Mouse (Mus musculus) left cerebral cortex, postnatal 36 days (tissue): ENCODE data around the gene Gm45062. TPM values are rescaled to one million over a fixed set of nuclear protein-coding genes. Genes with fewer than 3 reads are reported as not detected.

Experiments
- DNase-seq, 2 experiments: peaks; one replicate each; pipeline ENCODE4 v3.0.0; 2021 to 2022; ENCODE audit warnings: low spot score in 2 of 2, mixed read lengths in 1 of 2
- intact Hi-C: fragments of 180-260 bp; cut with DNase I; formaldehyde crosslinking; loops from one replicate; pipeline ENCODE4 v1.15.1; 2025
- total RNA-seq, 2 experiments: library from RNA; stranded (reverse); gene quantifications; 2 replicates each; pipeline ENCODE4 v1.2.3; 2021

Gm45062 gene
- total RNA-seq, 2 experiments from 2014 or later, result 4.9 to 10.7 TPM

GRCm38 (mm10) chr6:8360805-8361204, 101.6 kb downstream of the Gm45062 start:
- intact Hi-C loops, result no loop called here
- DNase-seq, result no peak

DNA sequence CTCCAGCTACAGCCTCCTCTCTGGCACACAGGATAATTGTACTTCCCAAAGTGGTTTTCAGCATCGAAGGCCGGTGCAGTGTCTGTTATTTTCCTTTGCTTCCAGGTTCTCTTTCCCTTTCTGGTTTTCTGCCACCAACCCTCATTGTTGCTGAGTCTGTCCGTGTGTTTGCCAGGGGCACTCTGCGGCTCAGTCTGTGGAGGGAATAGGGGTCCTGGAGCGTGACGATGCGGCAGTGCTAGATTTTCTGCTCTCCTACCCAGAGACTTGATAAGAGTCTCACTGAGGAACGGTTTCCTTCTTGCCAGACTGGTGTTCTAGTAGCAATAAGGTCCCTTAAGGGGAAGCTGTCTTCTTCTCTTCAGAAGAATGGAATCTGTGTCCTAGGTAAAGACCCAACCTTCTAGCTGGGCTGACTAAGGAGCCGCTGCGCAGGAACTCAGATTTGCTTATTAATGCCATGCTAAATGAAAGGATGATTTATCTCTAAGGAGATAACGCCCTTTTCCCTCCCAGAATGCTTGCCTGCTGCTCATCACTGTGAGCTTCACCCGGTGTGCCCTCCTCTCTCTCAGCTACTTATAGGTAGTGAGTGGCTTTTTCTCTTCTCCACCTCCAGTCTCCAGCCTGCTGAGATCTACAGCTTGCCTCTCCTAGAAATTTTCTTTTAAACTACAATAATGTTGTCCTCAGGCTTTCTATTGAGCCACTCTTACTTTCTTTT, 104.9 kb downstream of the Gm45062 start:
- DNase-seq, result no peak
- intact Hi-C loops, result no loop called here

DNA sequence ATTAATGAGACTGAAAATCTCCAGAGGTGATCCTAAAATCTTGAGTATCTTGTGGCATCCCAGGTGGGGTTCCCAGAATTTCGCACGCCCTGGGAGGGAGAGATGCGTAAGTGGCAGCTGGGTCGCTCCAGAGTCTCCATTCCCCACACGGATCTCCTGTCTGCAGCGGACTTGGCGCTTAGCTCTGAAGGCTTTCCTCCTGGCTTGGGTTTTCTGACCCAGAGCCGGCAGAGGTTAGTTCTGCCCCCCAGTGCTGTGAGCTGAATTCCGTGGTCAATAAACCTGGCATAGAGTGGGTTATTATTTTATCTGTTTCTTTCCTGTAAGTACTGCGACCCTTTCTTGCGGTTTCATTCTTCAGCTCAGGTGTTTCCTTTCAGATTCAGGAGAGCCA, 105.5 kb downstream of the Gm45062 start:
- intact Hi-C loops, result no loop called here
- DNase-seq, result no peak

- intact Hi-C loops, result no loop called here
- no peak for DNase-seq
Measured at GRCm38 (mm10) chr6:8367675-8368074, 108.4 kb downstream of the Gm45062 start.

DNA sequence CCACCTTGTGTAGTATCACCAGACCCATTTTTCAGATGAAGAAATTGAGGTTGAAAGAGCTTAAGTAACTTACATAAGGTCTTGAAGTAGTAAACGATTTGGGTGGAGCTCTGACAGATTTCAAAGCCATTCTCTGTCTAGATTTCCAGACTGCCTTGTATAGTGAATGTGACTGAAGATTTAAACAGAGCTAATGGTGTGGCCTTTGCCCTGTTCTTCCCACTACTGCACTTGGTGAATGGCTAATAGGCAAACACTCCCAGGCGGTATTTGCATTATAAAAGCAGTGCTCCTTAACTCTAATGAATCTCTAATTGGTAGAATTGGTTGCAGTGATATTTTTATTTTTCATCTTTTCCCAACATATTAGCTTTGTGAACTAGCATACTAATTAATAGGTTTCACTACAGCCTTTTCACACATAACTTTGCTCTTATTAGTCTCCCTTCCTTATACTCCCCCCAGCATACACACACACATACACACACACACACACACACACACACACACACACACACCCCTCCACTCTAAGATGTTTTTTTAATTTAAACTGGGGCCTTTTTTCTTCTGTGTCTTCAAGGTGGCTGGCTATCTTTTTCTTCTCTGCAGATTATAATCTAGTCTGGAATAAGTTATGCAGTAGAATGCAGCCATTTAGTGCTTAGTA, 109.1 kb downstream of the Gm45062 start:
- DNase-seq, result no peak
- intact Hi-C loops, result no loop called here

DNA sequence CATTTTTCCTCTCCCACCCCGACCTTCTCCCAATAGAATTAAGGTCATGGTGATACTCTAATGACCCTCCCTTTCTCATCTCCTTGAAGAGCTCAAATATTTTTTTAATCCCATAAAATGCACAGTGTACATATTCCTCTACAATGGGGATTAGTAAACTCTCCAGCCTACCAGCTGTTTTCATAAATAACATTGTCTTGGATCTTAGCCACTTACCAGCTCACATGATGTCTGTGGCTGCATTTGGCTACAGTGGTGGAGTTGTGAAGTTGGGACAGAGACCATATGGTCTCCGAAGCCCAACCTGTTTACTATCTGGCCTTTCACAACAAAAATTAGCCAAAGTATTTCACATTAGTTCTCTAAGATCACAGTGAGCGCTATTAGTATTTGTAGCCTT, 111.4 kb downstream of the Gm45062 start:
- intact Hi-C loops, result no loop called here
- DNase-seq, result no peak

DNA sequence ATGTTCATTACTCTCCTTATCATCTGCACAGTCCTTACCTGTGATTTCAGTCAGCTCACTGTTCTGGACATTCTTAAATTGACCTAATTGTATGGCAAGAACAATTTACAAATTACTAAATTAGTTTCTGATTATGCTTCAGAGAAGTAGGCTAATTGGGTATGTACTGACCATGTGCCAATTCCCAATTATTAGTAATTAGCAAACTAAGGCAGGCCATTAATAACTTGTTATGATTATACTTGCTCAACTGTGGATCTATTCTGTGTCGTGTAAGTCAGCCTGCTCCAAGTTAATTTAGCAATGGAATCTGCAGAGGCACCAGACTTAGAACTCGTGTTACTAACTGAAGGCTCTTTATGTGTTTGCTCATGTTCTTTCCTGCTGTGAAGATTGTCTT, 113.8 kb downstream of the Gm45062 start:
- no peak for DNase-seq
- intact Hi-C loops, result no loop called here

DNA sequence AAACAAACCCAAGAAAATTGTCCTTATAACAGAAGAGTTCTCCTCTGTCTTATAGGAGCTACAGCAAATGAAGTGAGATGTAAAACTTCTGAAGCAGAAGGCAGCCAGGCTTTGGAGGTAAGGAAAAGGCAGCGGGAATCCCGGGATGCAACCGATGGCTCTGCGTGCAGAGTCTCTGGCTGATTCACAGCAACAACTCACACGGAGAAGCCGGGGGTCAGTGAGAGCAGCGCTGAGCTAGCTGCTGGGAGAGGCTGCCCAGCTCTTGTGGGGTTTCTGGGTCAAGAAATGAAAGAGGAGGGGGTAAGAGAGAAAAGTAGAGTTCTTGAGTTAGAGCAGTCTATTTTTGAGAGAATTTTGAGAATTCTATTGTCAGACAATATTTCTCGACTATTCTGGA, 114.6 kb downstream of the Gm45062 start:
- intact Hi-C loops, result no loop called here
- no peak for DNase-seq

- intact Hi-C loops, result no loop called here
- no peak for DNase-seq
Measured at GRCm38 (mm10) chr6:8374290-8374689, 115.0 kb downstream of the Gm45062 start.

- intact Hi-C loops, result no loop called here
- no peak for DNase-seq
Measured at GRCm38 (mm10) chr6:8374712-8375111, 115.5 kb downstream of the Gm45062 start.

- intact Hi-C loops, result no loop called here
- no peak for DNase-seq
Measured at GRCm38 (mm10) chr6:8376351-8376750, 117.1 kb downstream of the Gm45062 start.

DNA sequence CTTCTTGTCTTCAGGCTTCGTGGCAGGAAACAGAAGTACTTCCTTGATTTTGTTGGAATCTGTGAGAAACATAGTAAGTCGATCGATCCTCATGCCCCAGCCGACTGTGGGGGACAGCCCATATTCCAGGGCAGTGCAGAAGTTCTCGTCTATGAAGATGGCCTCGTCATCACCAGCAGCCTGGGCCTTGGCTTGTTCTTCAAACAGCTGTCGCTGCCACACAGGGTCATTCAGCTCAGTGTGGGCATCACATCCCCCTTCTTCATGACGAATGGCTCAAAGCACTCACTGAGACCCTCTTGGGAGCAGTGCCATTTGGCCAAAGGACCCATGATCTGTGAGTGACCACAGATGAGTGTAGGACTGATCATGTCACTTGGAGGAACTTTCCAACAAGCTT, 118.4 kb downstream of the Gm45062 start:
- intact Hi-C loops, result no loop called here
- no peak for DNase-seq

- intact Hi-C loops, result no loop called here
- DNase-seq, result no peak
Measured at GRCm38 (mm10) chr6:8389307-8389706, 130.1 kb downstream of the Gm45062 start.

GRCm38 (mm10) chr6:8390296-8390695, 131.0 kb downstream of the Gm45062 start:
- intact Hi-C loops, result no loop called here
- DNase-seq, result no peak

DNA sequence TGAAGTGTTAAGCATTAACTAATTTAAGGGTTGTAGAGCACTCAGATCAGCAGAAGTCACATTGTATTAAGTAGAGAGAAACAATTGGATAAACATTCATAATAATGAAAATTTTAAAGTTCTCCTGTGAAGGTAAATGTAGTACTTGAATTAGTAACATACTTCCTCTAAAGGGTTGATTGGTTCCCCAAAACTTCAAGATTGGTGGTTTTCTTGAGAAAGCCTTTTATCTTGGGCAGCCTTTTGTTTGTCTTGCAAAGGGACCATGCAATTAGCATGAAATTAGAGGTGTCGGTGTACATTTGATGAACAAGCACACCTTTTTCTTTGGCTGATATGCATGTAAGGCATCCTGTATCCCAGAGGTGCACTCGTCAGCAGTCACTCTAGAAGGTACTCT, 131.7 kb downstream of the Gm45062 start:
- no peak for DNase-seq
- intact Hi-C loops, result no loop called here

DNA sequence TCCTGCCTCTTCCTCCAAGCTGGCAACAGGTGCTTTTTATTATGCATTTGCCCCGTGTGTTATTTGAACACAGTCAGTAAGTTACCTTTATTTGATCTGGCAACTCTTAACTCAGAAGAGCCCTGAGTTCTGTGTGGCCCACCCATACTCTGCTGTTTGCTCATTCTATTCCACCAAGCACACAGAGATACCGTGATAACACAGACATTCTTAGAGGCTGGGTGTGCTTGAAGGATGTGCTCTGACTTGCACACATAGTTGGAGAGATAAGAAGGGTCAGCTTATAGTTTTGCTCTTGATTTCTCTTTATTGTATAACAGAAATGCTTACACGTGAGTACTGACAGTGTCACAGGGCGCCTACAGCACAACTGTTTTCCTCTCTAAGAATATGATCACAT, 133.8 kb downstream of the Gm45062 start:
- intact Hi-C loops, result no loop called here
- no peak for DNase-seq

- DNase-seq, result no peak
Measured at GRCm38 (mm10) chr6:8394044-8394443, 134.8 kb downstream of the Gm45062 start.

DNA sequence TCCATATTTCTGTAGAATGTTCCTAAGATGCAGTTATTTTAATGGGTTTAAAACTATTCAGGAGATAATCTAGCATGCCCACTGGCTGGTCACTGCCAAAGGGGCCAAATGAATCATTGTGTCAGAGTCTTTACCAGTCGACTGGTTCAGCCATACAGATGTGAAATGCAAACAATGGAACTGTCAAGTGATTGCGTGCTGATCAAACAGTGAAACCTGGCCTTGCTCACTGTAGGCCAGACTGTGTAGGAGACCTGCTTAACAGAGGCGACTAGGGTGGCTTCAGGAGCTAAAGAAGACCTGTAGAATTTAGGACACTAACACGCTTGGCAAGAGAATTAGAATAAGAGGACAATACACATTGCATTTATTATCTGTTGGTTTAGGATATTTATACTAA, 135.8 kb downstream of the Gm45062 start:
- DNase-seq, result no peak
- intact Hi-C loops, result no loop called here

More at GRCm38 (mm10) chr6:8394044-8394443, 134.8 kb downstream of the Gm45062 start:
- intact Hi-C loops, result no loop called here

DNA sequence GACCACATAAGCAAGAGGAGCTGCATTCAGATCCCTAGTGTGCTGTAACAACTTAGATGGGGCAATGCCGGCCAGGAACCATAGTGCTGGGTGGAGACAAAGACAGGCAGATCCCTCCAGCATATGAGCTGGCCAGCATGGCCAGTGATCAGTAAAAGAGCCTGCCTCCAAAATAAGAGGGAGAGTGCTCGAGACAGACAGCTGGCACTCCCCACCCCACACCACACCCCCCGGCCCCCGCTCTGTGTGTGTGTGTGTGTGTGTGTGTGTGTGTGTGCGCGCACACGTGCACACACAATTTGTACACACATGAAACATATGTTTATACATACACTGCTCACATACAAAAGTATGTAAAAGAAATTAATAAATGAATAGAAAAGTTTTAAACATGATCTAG, 138.0 kb downstream of the Gm45062 start:
- no peak for DNase-seq
- intact Hi-C loops, result no loop called here

DNA sequence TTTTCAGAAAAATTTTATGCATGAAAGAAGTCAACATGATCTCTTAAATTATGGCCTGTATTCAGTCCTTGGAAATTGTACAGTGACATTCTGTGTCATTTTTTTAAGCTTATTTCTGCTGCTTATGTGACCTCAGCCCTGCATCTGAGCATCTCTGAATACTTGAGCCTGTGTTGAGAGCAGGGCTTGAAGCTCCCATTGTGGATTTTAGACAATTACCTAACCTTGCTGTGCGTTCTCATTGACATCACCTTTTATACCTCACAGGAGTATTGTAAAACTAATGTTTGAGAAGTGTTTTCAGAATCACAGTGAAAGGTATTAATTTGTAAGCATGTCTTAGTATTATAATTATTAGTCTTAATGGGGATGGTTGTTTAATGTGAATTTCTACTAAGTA, 140.5 kb downstream of the Gm45062 start:
- no peak for DNase-seq
- intact Hi-C loops, result no loop called here

- DNase-seq, result no peak
- intact Hi-C loops, result no loop called here
Measured at GRCm38 (mm10) chr6:8403127-8403526, 143.9 kb downstream of the Gm45062 start.

DNA sequence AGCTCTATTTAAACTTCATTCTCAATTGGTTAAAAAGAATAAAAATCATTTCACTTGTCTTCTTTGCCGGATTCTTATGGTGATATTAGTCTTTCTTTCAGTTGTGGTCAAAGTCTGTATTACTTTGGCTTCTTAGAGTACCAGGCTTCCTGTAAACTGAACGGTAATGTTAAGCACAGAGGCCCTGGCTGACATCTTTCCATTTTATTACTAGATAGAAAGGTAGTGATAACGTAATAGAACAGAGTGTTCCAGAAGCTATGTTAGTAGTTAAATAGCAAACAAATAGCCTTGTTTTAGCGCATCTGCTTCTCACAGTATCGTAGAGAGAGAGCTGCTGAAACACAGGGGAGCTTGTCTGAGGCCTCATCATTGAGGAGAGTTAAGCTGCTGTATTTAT, 146.6 kb downstream of the Gm45062 start:
- no peak for DNase-seq

More for the DNA sequence above, 146.6 kb downstream of the Gm45062 start:
- intact Hi-C loops, result no loop called here
